Mouse (Mus musculus) layer of hippocampus, postnatal 36 days (tissue): Measurements from ENCODE around the gene Cntrl. TPM values are rescaled to one million over a fixed set of nuclear protein-coding genes. Genes with fewer than 3 reads are reported as not detected.

Source experiments
- DNase-seq, 2 experiments: peaks; one replicate each; pipeline ENCODE4 v3.0.0; 2022
- total RNA-seq, 2 experiments: library from RNA; stranded (reverse); gene quantifications; 2 replicates each; pipeline ENCODE4 v1.2.3; 2021

The Cntrl gene
- total RNA-seq, 2 experiments from 2014 or later, result 9.9 to 11.1 TPM

- no peak for DNase-seq
These were observed 22.2 kb downstream of the Cntrl start for GRCm38 (mm10) chr2:35131491-35131890.

GRCm38 (mm10) chr2:35131991-35132661, 22.8 kb downstream of the Cntrl start:
- peak; percentile 93 to 94 for DNase-seq

GRCm38 (mm10) chr2:35132662-35133055, 23.4 kb downstream of the Cntrl start:
- no peak for DNase-seq

GRCm38 (mm10) chr2:35133891-35134290, 24.6 kb downstream of the Cntrl start:
- no peak for DNase-seq

GRCm38 (mm10) chr2:35138576-35138975, 29.3 kb downstream of the Cntrl start:
- DNase-seq, result no peak

GRCm38 (mm10) chr2:35141673-35142072, 32.4 kb downstream of the Cntrl start:
- no peak for DNase-seq

GRCm38 (mm10) chr2:35148806-35149205, 39.5 kb downstream of the Cntrl start:
- DNase-seq, result no peak

GRCm38 (mm10) chr2:35151303-35151882, 42.1 kb downstream of the Cntrl start:
- no peak for DNase-seq

- DNase-seq, result no peak
These were observed 43.9 kb downstream of the Cntrl start for GRCm38 (mm10) chr2:35153179-35153578.

- no peak for DNase-seq
These were observed 44.7 kb downstream of the Cntrl start for GRCm38 (mm10) chr2:35153844-35154554.

GRCm38 (mm10) chr2:35156985-35157384, 47.7 kb downstream of the Cntrl start:
- DNase-seq, result no peak

- no peak for DNase-seq
These were observed 48.5 kb downstream of the Cntrl start for GRCm38 (mm10) chr2:35157836-35158235.

GRCm38 (mm10) chr2:35158358-35158757, 49.1 kb downstream of the Cntrl start:
- DNase-seq, result no peak

GRCm38 (mm10) chr2:35160206-35160605, 50.9 kb downstream of the Cntrl start:
- no peak for DNase-seq

- DNase-seq, result no peak
These were observed 52.7 kb downstream of the Cntrl start for GRCm38 (mm10) chr2:35161846-35162488.

- no peak for DNase-seq
These were observed 54.1 kb downstream of the Cntrl start for GRCm38 (mm10) chr2:35163396-35163795.

GRCm38 (mm10) chr2:35165416-35165815, 56.1 kb downstream of the Cntrl start:
- DNase-seq, result no peak

- no peak for DNase-seq
These were observed 57.5 kb downstream of the Cntrl start for GRCm38 (mm10) chr2:35166816-35167215.

GRCm38 (mm10) chr2:35169452-35169851, 60.2 kb downstream of the Cntrl start:
- DNase-seq, result no peak

- DNase-seq, result no peak
These were observed 62.1 kb downstream of the Cntrl start for GRCm38 (mm10) chr2:35171341-35171861.

GRCm38 (mm10) chr2:35172246-35172645, 63.0 kb downstream of the Cntrl start:
- DNase-seq, result no peak

- no peak for DNase-seq
These were observed 64.4 kb downstream of the Cntrl start for GRCm38 (mm10) chr2:35173666-35174065.

- DNase-seq, result no peak
These were observed 64.8 kb downstream of the Cntrl start for GRCm38 (mm10) chr2:35174100-35174499.
